Mouse (Mus musculus) urinary bladder, postnatal 25 days (tissue): ENCODE measurements around the gene Phc3.
"Not testable (repeated sequence)": the region's sequence is repeated elsewhere in the genome, so short reads cannot be mapped to it uniquely, and the experiment has no call there.

Source experiments
- DNase-seq: peaks from one replicate; pipeline ENCODE4 v3.0.0; 2022; ENCODE audit warnings: low spot score

Phc3 gene

GRCm38 (mm10) chr3:30868625-30869024 lies 100.6 kb downstream of the Phc3 start:
- no peak for DNase-seq

DNA sequence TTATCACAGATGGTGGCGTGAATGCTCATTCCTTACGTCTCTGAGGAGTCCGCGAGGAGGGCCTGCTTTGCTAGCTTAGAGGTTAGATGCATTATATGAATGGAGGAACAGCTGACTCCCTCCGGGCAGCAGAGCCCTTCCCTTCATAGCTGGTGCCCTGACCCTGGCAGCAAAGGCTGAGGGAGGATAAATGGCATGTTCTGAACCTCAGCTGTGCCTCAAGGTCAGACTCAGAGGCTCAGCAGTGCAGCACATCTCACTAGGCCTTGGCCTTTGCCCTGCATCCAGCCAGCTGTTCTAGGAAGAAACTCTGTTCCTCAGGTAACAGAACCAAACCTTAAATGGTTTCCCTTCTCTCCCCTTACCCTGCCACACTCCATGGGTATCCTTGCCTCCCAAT lies 101.0 kb downstream of the Phc3 start:
- DNase-seq = no peak

DNA sequence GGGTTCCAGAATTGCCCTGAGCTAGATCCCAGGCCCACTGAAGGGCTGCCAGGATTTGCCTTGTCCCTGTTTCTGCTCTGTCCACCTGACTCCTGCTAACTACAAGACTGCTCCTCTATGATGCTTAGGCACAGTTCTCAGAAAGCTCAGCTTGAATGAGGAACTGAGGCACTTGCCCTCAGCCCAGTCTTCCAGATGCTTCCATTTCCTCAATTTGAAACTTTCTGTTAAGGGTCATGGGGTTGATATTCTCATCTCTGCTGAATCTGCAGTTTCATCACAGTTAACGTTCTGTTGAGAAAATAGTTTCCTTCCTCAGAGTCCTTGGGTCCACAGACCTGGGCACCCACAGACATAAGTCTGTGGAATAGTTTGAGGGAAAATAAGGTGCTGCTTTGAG lies 104.6 kb downstream of the Phc3 start:
- no peak for DNase-seq

DNA sequence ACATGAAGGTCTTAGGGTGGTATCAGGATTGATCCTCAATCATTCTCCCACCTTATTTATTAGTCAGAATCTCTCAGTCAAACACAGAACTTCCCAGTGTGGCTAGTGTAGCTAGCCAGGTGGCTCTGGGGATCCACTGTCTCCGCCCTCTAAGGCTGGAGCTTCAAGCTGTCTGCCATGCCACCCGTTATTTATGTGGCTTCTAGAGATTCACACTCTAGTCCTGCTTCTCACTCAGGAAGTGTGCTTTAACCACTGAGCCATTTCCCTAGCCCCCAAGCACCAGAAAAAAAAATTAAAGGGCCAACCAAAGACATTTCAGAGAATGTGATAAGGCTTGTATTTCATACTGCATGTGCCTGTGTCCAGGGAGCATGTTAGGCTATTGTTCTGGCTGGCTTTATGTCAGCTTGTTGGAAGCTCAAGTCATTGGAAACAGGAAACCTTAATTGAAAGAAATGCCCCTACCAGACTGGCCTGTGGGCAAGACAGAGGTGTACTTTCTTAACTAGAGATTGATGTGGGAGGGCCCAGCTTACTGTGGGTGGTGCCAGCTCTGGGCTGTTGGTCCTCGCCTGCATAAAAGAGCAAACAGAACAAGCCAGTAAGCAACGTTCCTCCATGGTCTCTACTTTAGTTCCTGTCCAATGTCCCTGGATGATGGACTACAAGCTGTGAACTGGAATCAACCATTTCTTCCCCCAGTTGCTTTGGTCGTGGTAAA lies 105.3 kb downstream of the Phc3 start:
- DNase-seq = no peak

- DNase-seq = peak; percentile 10
Measured at GRCm38 (mm10) chr3:30860705-30861104, 108.5 kb downstream of the Phc3 start.

- not testable (repeated sequence) for DNase-seq
Measured at GRCm38 (mm10) chr3:30859599-30859998, 109.6 kb downstream of the Phc3 start.

DNA sequence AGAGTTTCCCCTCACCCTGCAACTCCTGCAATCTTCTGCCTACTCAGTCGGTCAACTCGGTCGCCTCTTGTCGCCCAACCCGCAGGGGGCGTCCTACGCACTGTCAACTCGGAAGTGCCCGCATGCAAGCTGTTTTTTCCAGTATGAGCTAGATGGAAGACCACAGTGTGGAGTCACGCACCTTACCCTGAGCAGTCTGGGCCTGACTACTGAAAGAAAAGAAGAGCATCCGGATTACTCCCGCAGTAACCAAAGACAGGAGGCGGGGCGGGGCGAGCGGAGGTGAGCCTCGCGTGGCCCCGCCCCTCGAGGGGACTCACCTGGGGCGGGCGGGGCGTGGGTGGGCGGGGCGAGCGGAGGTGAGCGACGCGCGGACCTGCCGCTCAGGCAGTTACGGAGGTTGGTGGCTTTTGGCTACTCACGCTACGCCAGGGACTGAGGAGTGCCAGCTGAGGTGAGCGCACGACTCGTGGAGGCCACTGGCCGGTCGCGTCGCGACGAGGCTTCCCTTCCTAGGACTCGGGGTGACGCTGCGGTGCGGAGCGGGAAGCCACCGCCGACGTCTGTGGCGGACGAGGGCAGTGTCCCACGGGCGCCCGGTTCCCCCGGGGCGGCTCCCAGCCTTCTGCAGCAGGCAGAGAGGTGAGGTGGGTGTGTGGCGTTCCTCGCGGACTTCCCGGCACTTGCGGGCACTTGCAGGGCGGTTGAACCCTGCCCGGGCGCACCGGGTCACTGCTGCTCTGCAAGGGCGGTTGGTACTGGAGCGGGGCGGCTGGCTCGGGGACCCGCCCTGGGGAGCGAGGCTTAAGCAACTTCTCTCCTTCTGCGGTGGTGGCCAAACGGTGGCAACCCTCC lies 113.4 kb downstream of the Phc3 start, which contains the start of gene Gpr160:
Gene Gpr160, plus strand, starts transcription at position 347 of the 855 bp plus-strand sequence.
- peak; percentile 66 for DNase-seq

- no peak for DNase-seq
Measured at GRCm38 (mm10) chr3:30853596-30853995, 115.6 kb downstream of the Phc3 start.

DNA sequence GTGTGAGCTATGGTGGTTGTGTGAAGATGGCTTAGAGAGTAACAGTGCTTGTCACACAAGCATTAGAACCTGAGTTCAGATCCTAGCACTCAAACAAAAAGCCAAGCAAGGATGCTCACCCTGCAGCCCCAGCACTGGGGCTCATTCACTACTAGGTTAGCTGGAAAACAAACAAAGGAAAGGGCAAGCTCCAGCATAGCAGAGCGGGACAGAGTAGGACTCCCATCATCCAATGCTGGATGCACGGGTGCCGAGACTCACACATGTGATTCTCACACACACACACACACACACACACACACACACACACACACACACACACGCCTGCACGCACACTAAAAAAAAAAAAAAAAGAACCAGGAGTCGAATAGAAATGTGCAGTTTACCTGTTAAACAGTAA lies 117.8 kb downstream of the Phc3 start:
- DNase-seq = no peak
